Mouse (Mus musculus) kidney, postnatal 25 days (tissue): ENCODE data around the gene Gimap8.
"Not testable (repeated sequence)": the region's sequence is repeated elsewhere in the genome, so short reads cannot be mapped to it uniquely, and the experiment has no call there.

Source experiments
- DNase-seq, 2 experiments: peaks; one replicate each; pipeline ENCODE4 v3.0.0; 2021; ENCODE audit warnings: mixed read lengths in 2 of 2

Gene Gimap8

GRCm38 (mm10) chr6:48680421-48680820 is 33.4 kb downstream of the Gimap8 start:
- DNase-seq, result no peak

GRCm38 (mm10) chr6:48681472-48682090 is 34.5 kb downstream of the Gimap8 start:
- DNase-seq, result peak in 1 of 2 experiments; percentile 55

DNA sequence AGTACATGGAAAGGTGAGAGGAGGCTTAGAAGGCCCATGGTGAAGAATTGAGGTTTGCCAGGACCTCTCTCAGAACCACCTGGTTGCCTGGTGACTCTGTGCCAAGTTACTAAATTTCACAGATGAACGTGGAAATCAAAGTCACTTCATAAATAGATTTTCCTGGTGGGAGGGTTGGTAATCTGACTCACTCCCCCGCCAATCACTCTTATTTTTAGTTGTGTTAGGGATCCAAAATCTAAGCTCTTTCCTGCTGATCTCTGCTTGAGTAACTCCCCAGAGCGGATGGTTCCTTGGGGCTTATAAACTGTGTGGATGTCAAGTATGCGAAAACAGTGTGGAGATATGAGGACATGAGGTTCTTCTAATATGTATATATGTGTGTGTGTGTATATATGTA is 35.2 kb downstream of the Gimap8 start:
- DNase-seq, result no peak

- not testable (repeated sequence) for DNase-seq
Measured at GRCm38 (mm10) chr6:48683263-48683821, 36.3 kb downstream of the Gimap8 start.

DNA sequence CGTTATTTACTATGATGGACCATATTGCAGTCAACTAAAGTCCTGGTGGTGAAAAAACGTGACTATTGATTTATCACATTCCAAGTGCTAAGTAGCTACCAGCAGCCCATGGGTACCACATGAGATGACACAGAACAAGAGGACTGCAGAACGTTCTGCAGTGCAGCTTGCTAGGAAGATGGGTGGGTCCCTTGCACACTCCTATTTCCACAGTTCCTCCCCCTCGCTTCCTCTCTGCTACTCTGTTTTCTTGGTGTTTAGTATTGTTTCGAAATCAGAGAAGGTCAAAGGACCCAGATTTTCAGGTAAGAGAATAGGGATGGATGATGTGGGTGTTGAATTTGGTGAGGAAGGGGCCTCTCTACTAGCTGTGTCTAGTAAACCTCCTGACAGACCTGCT is 37.3 kb downstream of the Gimap8 start, which contains the start of gene Gimap4:
Gene Gimap4 (plus strand): TSS at position 231 of the 400 bp plus-strand sequence.
- no peak for DNase-seq

- DNase-seq, result peak in 1 of 2 experiments; percentile 47
Measured at GRCm38 (mm10) chr6:48684806-48685205, 37.8 kb downstream of the Gimap8 start.

- DNase-seq, result no peak
Measured at GRCm38 (mm10) chr6:48685251-48685650, 38.2 kb downstream of the Gimap8 start.

DNA sequence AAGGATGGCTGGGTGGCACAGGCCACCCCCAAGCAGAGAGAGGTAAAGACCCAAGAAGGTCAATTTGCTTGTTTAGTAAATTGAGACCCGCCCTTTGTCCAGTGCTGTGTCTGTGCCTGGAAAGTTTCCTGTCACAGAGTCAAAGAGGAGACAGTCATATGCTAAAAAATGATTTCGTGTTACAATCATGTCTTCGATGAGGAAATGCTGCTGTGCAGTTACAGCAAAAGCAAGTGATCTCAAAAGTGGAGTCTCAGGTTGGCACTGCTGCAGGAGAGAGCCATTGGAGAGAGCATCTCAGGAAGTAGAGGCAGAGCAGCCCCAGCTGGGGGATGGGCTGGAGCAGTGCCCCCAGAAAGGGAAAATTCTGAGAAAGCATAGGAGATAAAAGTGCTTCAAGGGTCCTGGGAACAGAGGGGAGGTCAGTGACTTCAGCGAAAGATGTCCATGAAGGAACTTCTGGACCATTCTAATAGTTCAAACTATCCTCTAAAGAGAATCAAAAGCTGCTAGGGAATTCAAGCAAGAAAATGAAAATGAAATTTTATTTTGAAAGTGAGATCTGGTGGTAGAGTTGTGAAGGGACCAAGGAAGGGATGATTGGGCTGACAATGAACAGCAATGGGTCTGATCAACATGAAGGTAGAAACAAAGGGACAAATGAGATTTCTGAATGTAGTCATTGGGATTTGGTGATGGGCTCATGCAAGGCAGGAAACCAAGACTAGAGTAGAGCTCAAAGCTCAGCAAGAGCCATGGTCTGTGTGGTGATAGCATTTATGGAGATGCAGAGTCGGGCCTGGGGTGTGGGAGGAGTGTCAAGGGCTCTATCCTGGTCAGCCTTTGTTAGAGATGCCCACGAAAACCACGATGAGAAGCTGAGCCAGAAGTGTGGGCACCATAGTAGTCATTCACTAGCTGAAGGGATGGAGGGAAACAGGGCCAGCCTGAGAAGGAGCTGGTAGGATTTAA is 38.9 kb downstream of the Gimap8 start:
- DNase-seq, result no peak

DNA sequence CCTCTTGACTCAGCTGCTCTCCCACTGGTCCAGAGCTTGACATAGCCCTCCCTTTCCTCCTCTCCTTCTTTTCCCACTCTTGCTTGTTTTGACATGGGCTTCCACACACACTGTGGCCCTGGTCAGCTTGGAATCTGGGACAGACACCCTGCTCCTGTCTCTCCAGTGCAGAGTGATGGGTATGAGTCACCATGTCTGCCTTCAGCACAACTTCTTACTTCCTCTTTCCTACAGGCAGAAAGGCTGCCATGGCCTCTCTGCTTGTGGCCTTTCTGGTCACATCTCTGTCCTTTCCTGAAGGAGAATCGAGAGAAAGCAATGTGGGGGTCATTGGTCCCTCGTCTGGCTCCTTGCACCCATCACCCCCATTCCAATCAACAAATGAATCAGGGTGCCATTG is 40.0 kb downstream of the Gimap8 start:
- no peak for DNase-seq

GRCm38 (mm10) chr6:48689320-48689719 is 42.3 kb downstream of the Gimap8 start:
- no peak for DNase-seq

GRCm38 (mm10) chr6:48692962-48693361 is 45.9 kb downstream of the Gimap8 start:
- no peak for DNase-seq

DNA sequence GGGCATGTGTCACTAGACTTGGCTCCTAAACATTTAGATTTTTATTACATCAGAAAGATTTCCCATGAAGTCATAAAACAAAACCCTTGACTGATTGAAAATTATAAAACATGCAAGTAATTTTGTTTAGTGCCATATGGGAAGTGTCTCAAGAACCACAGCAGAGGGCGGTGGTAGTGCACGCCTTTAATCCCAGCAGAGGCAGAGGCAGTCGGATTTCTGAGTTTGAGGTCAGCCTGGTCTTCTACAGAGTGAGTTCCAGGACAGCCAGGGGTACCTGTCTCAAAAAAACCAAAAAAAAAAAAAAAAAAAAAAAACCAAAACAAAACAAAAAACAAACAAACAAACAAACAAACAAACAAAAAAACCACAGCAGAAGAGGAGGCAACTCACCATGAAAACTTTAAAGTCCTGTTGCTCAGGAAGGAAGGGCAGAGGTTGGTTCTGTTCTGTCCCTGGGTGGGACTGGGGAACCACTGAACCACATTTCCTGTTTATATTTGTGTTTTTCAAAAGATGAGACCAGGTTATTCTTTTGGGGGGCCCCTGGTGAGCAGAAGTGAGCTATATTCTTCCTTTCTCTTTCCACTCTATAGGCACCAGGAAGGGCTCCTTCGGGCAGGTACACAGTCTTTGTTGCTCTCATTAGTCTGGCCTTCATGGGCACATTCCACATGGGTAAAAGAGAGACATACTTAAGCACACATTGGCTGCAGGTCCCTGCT is 50.0 kb downstream of the Gimap8 start:
- DNase-seq, result no peak

- DNase-seq, result no peak
Measured at GRCm38 (mm10) chr6:48697555-48697930, 50.5 kb downstream of the Gimap8 start.

GRCm38 (mm10) chr6:48698066-48698856 is 51.2 kb downstream of the Gimap8 start:
- DNase-seq, result no peak

GRCm38 (mm10) chr6:48698888-48699287 is 51.9 kb downstream of the Gimap8 start:
- DNase-seq, result no peak

DNA sequence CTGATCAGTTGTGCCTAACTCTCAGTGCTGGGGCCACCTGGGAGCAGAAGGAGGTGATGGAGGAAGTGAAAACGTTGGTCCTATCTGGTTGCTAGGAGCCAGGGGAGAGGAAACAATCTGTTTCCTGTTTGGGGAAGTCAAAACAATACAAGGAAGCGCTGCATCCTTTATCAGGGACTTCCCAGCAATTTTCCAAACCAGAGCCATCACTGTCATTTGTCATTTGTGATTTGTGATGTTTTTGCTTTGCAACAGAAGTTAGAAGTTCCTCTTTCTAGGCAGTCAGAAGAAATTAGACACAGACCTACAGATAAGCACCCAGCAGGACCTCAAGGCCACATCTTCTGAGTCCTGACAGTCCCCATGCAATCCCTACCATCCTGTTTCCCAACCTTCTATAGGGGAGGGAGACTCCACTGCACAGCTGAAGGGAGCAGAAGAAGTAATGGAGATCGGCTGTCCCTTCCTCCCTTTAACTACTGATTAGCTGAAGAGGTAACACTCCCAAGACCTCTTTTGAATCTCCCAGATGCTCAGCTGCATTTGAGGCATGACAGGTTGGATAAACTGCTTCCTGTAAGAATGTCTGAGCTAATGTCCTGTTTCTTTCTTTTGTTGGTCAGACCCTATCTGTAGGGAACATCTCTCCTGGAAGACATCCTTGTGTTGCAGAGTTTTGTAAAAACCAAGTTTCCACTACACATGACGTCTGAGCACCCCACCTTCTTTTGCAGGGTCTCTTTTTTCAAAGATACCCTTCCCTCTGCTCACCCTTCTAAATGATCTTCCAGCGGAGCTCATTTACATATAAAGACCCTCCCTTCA is 53.4 kb downstream of the Gimap8 start:
- DNase-seq, result peak; percentile 36 to 76

DNA sequence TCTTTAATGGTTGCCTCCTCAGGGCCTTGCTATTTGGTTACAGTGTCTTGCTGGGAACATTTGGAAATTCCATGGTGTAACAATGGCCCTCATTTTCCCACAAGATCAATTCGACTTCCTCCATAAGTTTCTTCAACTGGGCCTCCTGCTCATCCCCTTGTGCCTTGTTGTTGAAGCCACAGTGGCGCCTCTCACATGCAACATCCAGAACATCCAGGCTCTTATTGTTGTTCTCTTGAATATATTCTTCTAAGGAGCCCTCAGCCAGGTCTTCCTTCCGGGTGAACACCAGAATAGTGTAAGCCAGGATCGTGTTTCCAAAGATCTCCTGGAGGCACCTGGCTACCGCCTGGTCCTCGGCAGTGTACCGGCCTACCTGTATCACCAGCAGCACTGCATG is 55.1 kb downstream of the Gimap8 start:
- no peak for DNase-seq

- no peak for DNase-seq
Measured at GRCm38 (mm10) chr6:48702601-48703000, 55.6 kb downstream of the Gimap8 start.

GRCm38 (mm10) chr6:48704146-48704545 is 57.1 kb downstream of the Gimap8 start:
- DNase-seq, result no peak

GRCm38 (mm10) chr6:48706130-48706529 is 59.1 kb downstream of the Gimap8 start:
- DNase-seq, result no peak
